Mouse (Mus musculus): ENCODE data around the gene Nop10. TPM values are rescaled to one million over a fixed set of nuclear protein-coding genes. Genes with fewer than 3 reads are reported as not detected.

The Nop10 gene
- polyA plus RNA-seq, 1 experiment from 2014 or later: 177 TPM

- 68% methylated on average over 3 of the region's 3 CpGs for WGBS
- H3K27me3 ChIP-seq (ENCODE audit: control insufficient read depth, insufficient read depth, low read length): no peaks in the 10 kb centered on the region
- ATAC-seq (ENCODE audit: low FRiP score) (no peak), DNase-seq (ENCODE audit: low spot score) (no peak)
- H3K4me2 ChIP-seq (replicated peaks): no peak overlapping the region
- H3K9ac ChIP-seq: no peak overlapping the region
- no peak overlapping the region for H3K4me3 ChIP-seq (replicated peaks; ENCODE audit: low read length)
- H3K9me3 ChIP-seq (ENCODE audit: control insufficient read depth, low read length): no peaks in the 10 kb centered on the region
- 0 out of 2 replicates have a peak, but pooled peaks cover 4% of the 10 kb centered on the region for H3K4me1 ChIP-seq (replicated peaks; ENCODE audit: control insufficient read depth, insufficient read depth, low read length)
- no peaks in the 10 kb centered on the region for H3K36me3 ChIP-seq (replicated peaks; ENCODE audit: control insufficient read depth, insufficient read depth)
- no peak overlapping the region; the same call in 1 of the 2 replicates for H3K27ac ChIP-seq
Observed at GRCm38 (mm10) chr2:112296211-112296610, 34.5 kb downstream of the Nop10 start.

GRCm38 (mm10) chr2:112298221-112298620 is 36.5 kb downstream of the Nop10 start:
- no peaks in the 10 kb centered on the region for H3K27me3 ChIP-seq (ENCODE audit: control insufficient read depth, insufficient read depth, low read length)
- WGBS: 96% methylated on average over 4 of the region's 4 CpGs
- H3K4me3 ChIP-seq (replicated peaks; ENCODE audit: low read length): no peak overlapping the region
- no peak for DNase-seq (ENCODE audit: low spot score)
- H3K9ac ChIP-seq: no peak overlapping the region
- no peaks in the 10 kb centered on the region for H3K36me3 ChIP-seq (replicated peaks; ENCODE audit: control insufficient read depth, insufficient read depth)
- no peak overlapping the region for H3K4me2 ChIP-seq (replicated peaks)
- H3K27ac ChIP-seq: no peak overlapping the region
- 0 out of 2 replicates have a peak, but pooled peaks cover 4% of the 10 kb centered on the region for H3K4me1 ChIP-seq (replicated peaks; ENCODE audit: control insufficient read depth, insufficient read depth, low read length)
- ATAC-seq (ENCODE audit: low FRiP score): no peak
- no peaks in the 10 kb centered on the region for H3K9me3 ChIP-seq (ENCODE audit: control insufficient read depth, low read length)

DNA sequence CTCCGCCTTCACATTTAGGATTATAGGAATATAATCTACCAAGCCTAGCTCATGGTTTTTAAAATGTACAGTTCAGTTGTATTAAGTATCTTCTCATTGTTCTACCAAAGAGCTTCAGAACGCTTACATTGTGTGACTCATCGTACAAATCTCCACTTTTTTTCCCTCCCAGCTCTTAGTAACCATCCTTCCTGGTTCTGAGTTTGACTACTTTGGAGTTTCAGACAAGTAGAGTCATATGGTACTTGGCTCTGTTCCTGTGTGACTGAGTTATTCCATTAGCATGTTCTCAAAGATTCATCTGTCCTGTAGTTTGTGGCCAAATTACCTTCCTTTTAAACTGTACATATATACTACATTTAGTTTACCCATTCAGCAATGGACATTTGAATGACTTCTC is 46.9 kb downstream of the Nop10 start:
- Histone ChIP-seq H3K27ac (no peak overlapping the region), H3K4me1 (replicated peaks; ENCODE audit: control insufficient read depth, insufficient read depth, low read length) (no peaks in the 10 kb centered on the region), H3K9me3 (ENCODE audit: control insufficient read depth, low read length) (no peaks in the 10 kb centered on the region), H3K27me3 (ENCODE audit: control insufficient read depth, insufficient read depth, low read length) (no peaks in the 10 kb centered on the region), H3K9ac (no peak overlapping the region), H3K4me2 (replicated peaks) (no peak overlapping the region), H3K4me3 (replicated peaks; ENCODE audit: low read length) (no peak overlapping the region), H3K36me3 (replicated peaks; ENCODE audit: control insufficient read depth, insufficient read depth) (no peaks in the 10 kb centered on the region)
- 95% methylated on average over 3 of the region's 3 CpGs for WGBS
- ATAC-seq (ENCODE audit: low FRiP score) (no peak), DNase-seq (ENCODE audit: low spot score) (no peak)

- no peaks in the 10 kb centered on the region for H3K36me3 ChIP-seq (replicated peaks; ENCODE audit: control insufficient read depth, insufficient read depth)
- no peaks in the 10 kb centered on the region for H3K4me1 ChIP-seq (replicated peaks; ENCODE audit: control insufficient read depth, insufficient read depth, low read length)
- WGBS: 77% methylated on average over 10 of the region's 10 CpGs
Observed at GRCm38 (mm10) chr2:112309161-112309600, 47.5 kb downstream of the Nop10 start.

More at GRCm38 (mm10) chr2:112309161-112309600, 47.5 kb downstream of the Nop10 start:
- DNase-seq (ENCODE audit: low spot score) (no peak), ATAC-seq (ENCODE audit: low FRiP score) (no peak)
- H3K27me3 ChIP-seq (ENCODE audit: control insufficient read depth, insufficient read depth, low read length): no peaks in the 10 kb centered on the region
- H3K9me3 ChIP-seq (ENCODE audit: control insufficient read depth, low read length): no peaks in the 10 kb centered on the region
- H3K4me3 ChIP-seq (replicated peaks; ENCODE audit: low read length): no peak overlapping the region
- no peak overlapping the region for H3K4me2 ChIP-seq (replicated peaks)
- no peak overlapping the region for H3K9ac ChIP-seq
- H3K27ac ChIP-seq: no peak overlapping the region

Other genes with a start within 250 kb of the Nop10 start
- not detected in 2 replicates for gene Olfr1310, start 249.2 kb upstream of the Nop10 start, polyA plus RNA-seq (2014; fragmentation: Nextera tagmentation; extraction: Ambion mirVana)
- gene Olfr1311, start 237.5 kb upstream of the Nop10 start, polyA plus RNA-seq (2014; fragmentation: Nextera tagmentation; extraction: Ambion mirVana): not detected in 2 replicates
- gene Olfr1312, start 211.7 kb upstream of the Nop10 start, polyA plus RNA-seq (2014; fragmentation: Nextera tagmentation; extraction: Ambion mirVana): not detected in 2 replicates
- gene Olfr1313, start 184.1 kb upstream of the Nop10 start, polyA plus RNA-seq (2014; fragmentation: Nextera tagmentation; extraction: Ambion mirVana): not detected in 2 replicates
- gene Olfr1314, start 165.1 kb upstream of the Nop10 start, polyA plus RNA-seq (2014; fragmentation: Nextera tagmentation; extraction: Ambion mirVana): not detected in 2 replicates
- not detected in 2 replicates for gene Olfr1315-ps1, start 146.5 kb upstream of the Nop10 start, polyA plus RNA-seq (2014; fragmentation: Nextera tagmentation; extraction: Ambion mirVana)
- gene Olfr1316, start 126.9 kb upstream of the Nop10 start, polyA plus RNA-seq (2014; fragmentation: Nextera tagmentation; extraction: Ambion mirVana): not detected in 2 replicates
- gene Olfr1317, start 121.6 kb upstream of the Nop10 start, polyA plus RNA-seq (2014; fragmentation: Nextera tagmentation; extraction: Ambion mirVana): not detected in 2 replicates
- gene Olfr1318, start 107.7 kb upstream of the Nop10 start, polyA plus RNA-seq (2014; fragmentation: Nextera tagmentation; extraction: Ambion mirVana): 0.12 and 0.23 TPM in 2 replicates
- gene Lpcat4, start 22.5 kb upstream of the Nop10 start, polyA plus RNA-seq (2014; fragmentation: Nextera tagmentation; extraction: Ambion mirVana): 22.0 and 23.1 TPM in 2 replicates
- gene Nutm1, start 2.6 kb upstream of the Nop10 start, polyA plus RNA-seq (2014; fragmentation: Nextera tagmentation; extraction: Ambion mirVana): not detected in 2 replicates
- 25.6 and 25.7 TPM in 2 replicates for gene Slc12a6, start 3.9 kb downstream of the Nop10 start, polyA plus RNA-seq (2014; fragmentation: Nextera tagmentation; extraction: Ambion mirVana)
- gene Gm21985, start 4.4 kb downstream of the Nop10 start, polyA plus RNA-seq (2014; fragmentation: Nextera tagmentation; extraction: Ambion mirVana): not detected in 2 replicates
- gene Emc4, start 106.1 kb downstream of the Nop10 start, polyA plus RNA-seq (2014; fragmentation: Nextera tagmentation; extraction: Ambion mirVana): 176 and 190 TPM in 2 replicates
- 36.2 and 42.7 TPM in 2 replicates for gene Katnbl1, start 117.3 kb downstream of the Nop10 start, polyA plus RNA-seq (2014; fragmentation: Nextera tagmentation; extraction: Ambion mirVana)
- 24.0 and 24.6 TPM in 2 replicates for gene Emc7, start 193.1 kb downstream of the Nop10 start, polyA plus RNA-seq (2014; fragmentation: Nextera tagmentation; extraction: Ambion mirVana)
- gene Chrm5, start 218.8 kb downstream of the Nop10 start, polyA plus RNA-seq (2014; fragmentation: Nextera tagmentation; extraction: Ambion mirVana): 1.2 and 1.3 TPM in 2 replicates
- gene Aven, start 231.0 kb downstream of the Nop10 start, polyA plus RNA-seq (2014; fragmentation: Nextera tagmentation; extraction: Ambion mirVana): 3.9 and 6.2 TPM in 2 replicates